Mouse (Mus musculus): Measurements from ENCODE around the gene Hsd3b1.
"Not testable (repeated sequence)": the region's sequence is repeated elsewhere in the genome, so short reads cannot be mapped to it uniquely, and the experiment has no call there.

Gene Hsd3b1

GRCm38 (mm10) chr3:98859576-98859975, at the start of gene Hsd3b1:
Hsd3b1 (minus strand) TSS chr3:98859794.
- no peak for DNase-seq (ENCODE audit: low read depth, low spot score)

DNA sequence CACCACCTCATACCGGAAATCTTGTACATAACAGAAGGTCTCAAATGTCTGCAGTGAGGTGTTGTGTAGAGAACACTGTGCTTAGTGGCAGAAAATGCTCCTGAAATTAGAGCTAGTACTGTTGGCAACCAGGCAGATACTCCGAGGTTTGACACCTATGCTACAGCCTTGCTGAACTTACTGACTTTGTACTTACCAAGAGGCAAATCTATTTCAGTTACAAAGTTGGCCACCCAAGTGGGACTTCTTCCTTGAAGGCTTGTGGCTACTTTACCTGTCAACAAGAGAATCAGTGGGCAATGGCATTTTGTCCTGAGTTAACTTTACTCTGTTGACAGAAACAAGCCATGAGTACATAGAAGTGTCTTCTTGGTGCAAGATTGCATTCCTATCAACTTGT, 38.0 kb upstream of the Hsd3b1 start:
- DNase-seq (ENCODE audit: low read depth, low spot score): no peak

GRCm38 (mm10) chr3:98895071-98895601, 35.5 kb upstream of the Hsd3b1 start:
- no peak for DNase-seq (ENCODE audit: low read depth, low spot score)

DNA sequence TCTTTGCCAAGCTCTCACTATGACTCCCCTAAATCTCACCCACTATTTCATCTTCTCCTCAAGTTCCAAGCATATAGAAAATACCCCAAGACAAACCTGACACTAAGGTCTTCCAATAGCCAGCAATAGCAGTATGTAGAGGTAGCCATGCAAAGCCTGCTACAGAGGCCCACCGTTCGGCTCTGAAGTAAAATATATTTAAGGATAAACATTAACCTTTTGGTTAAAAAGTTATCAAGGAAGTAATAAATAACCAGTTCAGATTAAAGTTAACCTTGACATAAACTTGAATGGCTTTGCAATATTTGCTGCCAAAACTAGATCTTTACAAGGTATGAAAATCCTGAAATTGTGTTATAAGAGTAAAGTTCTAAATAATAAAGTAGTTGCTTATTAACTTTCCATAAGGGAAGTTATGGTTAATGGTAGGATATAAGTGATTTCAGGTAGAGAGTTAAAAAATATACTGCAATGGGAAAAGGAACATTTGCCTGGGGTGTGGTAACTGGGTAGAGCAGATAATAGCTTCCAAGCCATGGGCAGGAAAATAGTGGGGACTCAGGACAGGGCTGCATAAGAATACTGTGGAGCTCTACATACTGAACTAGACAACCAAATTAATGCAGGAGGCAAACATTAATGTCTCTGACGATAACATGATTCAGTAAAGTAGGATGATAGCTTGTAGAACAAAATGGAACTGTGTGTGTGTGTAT, 33.6 kb upstream of the Hsd3b1 start, which contains the start of gene Hao2:
TSS of gene Hao2 (minus strand) at position 183 of the 716 bp plus-strand sequence.
- DNase-seq (ENCODE audit: low read depth, low spot score): no peak

- DNase-seq (ENCODE audit: low read depth, low spot score): no peak
These were observed 30.8 kb upstream of the Hsd3b1 start for GRCm38 (mm10) chr3:98890430-98890829.

- no peak for DNase-seq (ENCODE audit: low read depth, low spot score)
These were observed 28.6 kb upstream of the Hsd3b1 start for GRCm38 (mm10) chr3:98888206-98888605.

GRCm38 (mm10) chr3:98880831-98881230, 21.2 kb upstream of the Hsd3b1 start:
- DNase-seq (ENCODE audit: low read depth, low spot score): no peak

GRCm38 (mm10) chr3:98880216-98880615, 20.6 kb upstream of the Hsd3b1 start:
- DNase-seq (ENCODE audit: low read depth, low spot score): no peak

DNA sequence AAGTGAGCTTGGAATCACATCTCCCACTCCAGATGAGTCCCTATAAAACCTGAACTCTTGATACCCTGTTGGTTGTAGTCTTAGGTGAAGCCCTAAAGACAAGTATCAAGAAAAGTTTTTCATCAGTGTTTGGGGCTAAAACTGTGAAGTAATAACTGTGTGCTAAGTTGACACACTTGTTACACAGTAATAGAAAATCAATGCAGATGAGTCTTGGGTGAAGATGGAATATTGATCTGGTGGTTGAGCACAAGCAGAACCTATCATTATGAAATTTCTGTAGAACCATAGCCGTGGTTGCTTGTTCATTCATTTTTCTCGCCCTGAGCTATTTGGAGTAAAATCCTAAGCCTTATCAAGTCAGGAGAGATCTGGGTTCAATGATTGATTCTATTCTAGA, 8.6 kb upstream of the Hsd3b1 start:
- no peak for DNase-seq (ENCODE audit: low read depth, low spot score)

- DNase-seq (ENCODE audit: low read depth, low spot score): no peak
These were observed 3.2 kb upstream of the Hsd3b1 start for GRCm38 (mm10) chr3:98862800-98863199.

DNA sequence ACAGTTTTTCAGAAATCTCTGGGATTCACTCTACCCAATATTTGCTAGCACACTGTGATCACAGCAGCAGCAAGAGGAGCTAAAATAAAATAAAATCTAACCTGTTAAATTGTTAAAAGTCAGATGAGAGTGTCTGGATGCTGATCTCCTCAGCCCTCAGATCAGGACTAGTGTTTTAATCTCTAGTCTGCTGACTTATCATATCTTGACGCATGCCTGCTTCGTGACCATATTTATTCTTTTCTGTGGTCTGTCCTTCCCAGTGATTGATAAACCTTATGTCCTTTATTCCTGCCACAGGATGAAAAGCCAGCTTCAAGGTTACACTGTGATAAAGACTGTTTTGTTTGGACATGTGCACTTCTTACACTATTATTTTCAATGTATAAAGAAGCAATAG, 1.5 kb downstream of the Hsd3b1 start:
- no peak for DNase-seq (ENCODE audit: low read depth, low spot score)

GRCm38 (mm10) chr3:98856892-98857291, 2.7 kb downstream of the Hsd3b1 start:
- no peak for DNase-seq (ENCODE audit: low read depth, low spot score)

GRCm38 (mm10) chr3:98855160-98855559, 4.4 kb downstream of the Hsd3b1 start:
- DNase-seq (ENCODE audit: low read depth, low spot score): no peak

DNA sequence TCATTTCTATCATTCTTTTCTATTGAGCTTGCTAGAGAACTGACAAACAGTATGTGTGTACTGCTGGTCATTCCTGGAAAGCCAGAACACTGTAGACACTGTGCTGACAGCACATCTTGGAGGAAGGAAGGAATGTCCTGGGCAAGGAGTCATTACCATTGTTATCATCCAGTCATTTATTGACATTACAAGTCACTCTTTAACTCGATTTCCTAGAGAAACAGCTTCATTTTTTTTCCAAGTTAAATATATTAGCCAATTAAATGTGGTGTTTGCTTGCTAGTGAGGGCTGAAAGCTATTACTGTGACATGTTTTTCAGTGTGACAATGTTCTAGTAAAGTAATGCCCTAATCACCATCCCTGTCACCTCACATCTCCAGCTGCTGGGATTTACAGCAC, 5.9 kb downstream of the Hsd3b1 start:
- no peak for DNase-seq (ENCODE audit: low read depth, low spot score)

GRCm38 (mm10) chr3:98853051-98853450, 6.5 kb downstream of the Hsd3b1 start:
- DNase-seq (ENCODE audit: low read depth, low spot score): no peak

DNA sequence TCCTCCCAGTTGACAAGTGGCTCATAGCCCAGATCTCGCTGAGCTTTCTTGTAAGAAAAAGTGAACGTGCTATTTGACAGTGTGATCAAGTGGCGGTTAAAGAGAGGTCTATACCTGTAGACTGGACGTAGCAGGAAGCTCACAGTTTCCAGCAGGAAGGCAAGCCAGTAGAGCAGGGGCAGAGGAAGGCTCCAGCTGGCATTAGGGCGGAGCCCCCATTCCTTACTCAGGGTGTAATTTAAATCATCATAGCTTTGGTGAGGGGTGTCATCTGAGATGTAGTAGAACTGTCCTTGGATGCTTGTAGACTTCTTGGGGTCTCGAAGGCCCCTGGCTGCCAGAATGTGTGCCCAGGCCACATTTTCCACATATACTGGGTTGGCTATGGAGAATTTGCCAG, 7.0 kb downstream of the Hsd3b1 start:
- DNase-seq (ENCODE audit: low read depth, low spot score): no peak

GRCm38 (mm10) chr3:98851853-98852252, 7.7 kb downstream of the Hsd3b1 start:
- no peak for DNase-seq (ENCODE audit: low read depth, low spot score)

DNA sequence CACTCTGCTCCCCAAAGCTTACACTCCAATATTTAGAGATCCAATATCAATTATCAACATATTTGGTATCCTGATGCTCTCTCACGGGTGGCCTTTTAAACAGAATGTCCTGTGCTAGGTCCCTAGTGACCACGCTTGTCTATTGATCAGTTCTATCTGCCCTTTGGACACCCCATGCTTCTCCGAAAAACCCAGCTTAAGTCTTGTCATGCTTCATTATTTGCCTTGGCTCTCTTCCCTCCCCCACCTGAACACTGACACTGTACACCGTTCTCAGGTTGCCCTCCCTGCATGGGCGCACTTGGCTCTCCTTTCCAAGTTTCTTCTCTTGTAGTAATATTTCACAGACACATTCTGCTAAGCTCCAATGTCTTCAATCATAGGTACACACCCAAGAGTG, 9.3 kb downstream of the Hsd3b1 start:
- DNase-seq (ENCODE audit: low read depth, low spot score): no peak

- no peak for DNase-seq (ENCODE audit: low read depth, low spot score)
These were observed 10.7 kb downstream of the Hsd3b1 start for GRCm38 (mm10) chr3:98848898-98849297.

GRCm38 (mm10) chr3:98814101-98814670, 45.4 kb downstream of the Hsd3b1 start, which contains the start of gene Hsd3b6:
Hsd3b6 (minus strand) TSS chr3:98814443.
- no peak for DNase-seq (ENCODE audit: low read depth, low spot score)

GRCm38 (mm10) chr3:98812653-98813052, 46.9 kb downstream of the Hsd3b1 start:
- not testable (repeated sequence) for DNase-seq (ENCODE audit: low read depth, low spot score)

GRCm38 (mm10) chr3:98805032-98805431, 54.6 kb downstream of the Hsd3b1 start:
- not testable (repeated sequence) for DNase-seq (ENCODE audit: low read depth, low spot score)

Measured in retina, adult 2 months (tissue).